Mouse (Mus musculus): Measurements from ENCODE around the gene Noc2l.

The Noc2l gene

GRCm38 (mm10) chr4:156235808-156236533 lies at the start of gene Noc2l:
Noc2l (plus strand) TSS chr4:156236010.
- peak; percentile 94 for DNase-seq (ENCODE audit: low read depth, low spot score)

- DNase-seq (ENCODE audit: low read depth, low spot score): no peak
Observed at GRCm38 (mm10) chr4:156188162-156188810, 47.5 kb upstream of the Noc2l start.

GRCm38 (mm10) chr4:156188811-156189323 lies 46.9 kb upstream of the Noc2l start:
- DNase-seq (ENCODE audit: low read depth, low spot score): no peak

GRCm38 (mm10) chr4:156192421-156193199 lies 43.2 kb upstream of the Noc2l start:
- DNase-seq (ENCODE audit: low read depth, low spot score): no peak

- no peak for DNase-seq (ENCODE audit: low read depth, low spot score)
Observed at GRCm38 (mm10) chr4:156193200-156193590, 42.6 kb upstream of the Noc2l start.

- no peak for DNase-seq (ENCODE audit: low read depth, low spot score)
Observed at GRCm38 (mm10) chr4:156193906-156194305, 41.9 kb upstream of the Noc2l start.

- no peak for DNase-seq (ENCODE audit: low read depth, low spot score)
Observed at GRCm38 (mm10) chr4:156194346-156194745, 41.5 kb upstream of the Noc2l start.

- DNase-seq (ENCODE audit: low read depth, low spot score): peak; percentile 19
Observed at GRCm38 (mm10) chr4:156195927-156196870, 39.6 kb upstream of the Noc2l start.

GRCm38 (mm10) chr4:156197131-156197828 lies 38.5 kb upstream of the Noc2l start, which contains the start of gene Agrn:
Agrn (minus strand) TSS chr4:156197488.
- DNase-seq (ENCODE audit: low read depth, low spot score): peak; percentile 69

GRCm38 (mm10) chr4:156197829-156198205 lies 38.0 kb upstream of the Noc2l start:
- peak; percentile 77 for DNase-seq (ENCODE audit: low read depth, low spot score)

- peak; percentile 88 for DNase-seq (ENCODE audit: low read depth, low spot score)
Observed at GRCm38 (mm10) chr4:156200623-156201475, 35.0 kb upstream of the Noc2l start, which contains the start of gene Isg15. Isg15 (minus strand) TSS chr4:156200818.

GRCm38 (mm10) chr4:156202462-156202893 lies 33.3 kb upstream of the Noc2l start:
- no peak for DNase-seq (ENCODE audit: low read depth, low spot score)

- DNase-seq (ENCODE audit: low read depth, low spot score): peak; percentile 94
Observed at GRCm38 (mm10) chr4:156203001-156203412, 32.8 kb upstream of the Noc2l start, which contains the start of gene AW011738. AW011738 (plus strand) TSS chr4:156203304.

- DNase-seq (ENCODE audit: low read depth, low spot score): no peak
Observed at GRCm38 (mm10) chr4:156203413-156204131, 32.2 kb upstream of the Noc2l start.

- no peak for DNase-seq (ENCODE audit: low read depth, low spot score)
Observed at GRCm38 (mm10) chr4:156208872-156209271, 26.9 kb upstream of the Noc2l start.

GRCm38 (mm10) chr4:156209963-156210635 lies 25.7 kb upstream of the Noc2l start:
- DNase-seq (ENCODE audit: low read depth, low spot score): no peak

GRCm38 (mm10) chr4:156213134-156213533 lies 22.7 kb upstream of the Noc2l start:
- no peak for DNase-seq (ENCODE audit: low read depth, low spot score)

GRCm38 (mm10) chr4:156215649-156216048 lies 20.2 kb upstream of the Noc2l start, which contains the start of gene Perm1:
Perm1 (plus strand) TSS chr4:156215868.
- no peak for DNase-seq (ENCODE audit: low read depth, low spot score)

Data from CD4-positive helper T cell, adult 2 months (primary cell).